ENCODE assay signal across 8 mouse cellular contexts in the genomic region with DNA sequence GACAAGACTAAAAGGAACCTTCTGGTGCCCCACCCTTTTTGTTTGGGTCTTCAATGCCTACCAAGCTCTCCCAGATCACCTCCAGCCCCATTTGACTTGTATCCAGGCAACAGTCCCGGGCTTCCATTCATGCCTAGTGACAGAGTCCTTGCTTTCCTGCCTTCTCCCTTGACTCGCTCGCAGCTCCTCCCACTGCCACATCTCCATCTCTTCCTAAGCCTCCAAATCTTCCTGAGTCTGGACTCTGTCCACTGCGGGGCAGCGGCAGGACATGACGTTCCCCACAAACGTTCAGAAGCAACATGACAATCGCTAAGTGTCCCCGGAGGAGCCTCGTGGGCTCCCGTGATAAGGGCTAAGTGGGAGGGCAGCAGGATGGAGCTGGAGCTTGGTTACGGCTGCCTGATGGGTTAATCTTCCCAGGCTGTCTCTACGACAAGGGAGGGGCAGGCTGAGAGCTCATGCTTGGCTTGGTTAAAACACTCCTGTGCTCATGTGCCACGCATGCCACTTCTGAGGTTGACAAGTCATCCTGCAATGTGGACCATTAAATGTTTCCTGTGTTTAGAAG. TPM values are rescaled to one million over a fixed set of nuclear protein-coding genes. Genes with fewer than 3 reads are reported as not detected.
DNase-seq lines count a peak whose midpoint lies in the region; ATAC-seq and TF ChIP-seq lines count a peak whose summit lies in the region.
"Had no signal": no experiment of that assay in that cellular context is flagged by ENCODE, and none has a peak within 500 bp of the region (broad histone marks: within the 10 kb centered on the region; RNA-seq: fewer than 3 reads in every experiment).

No protein-coding gene starts in this region.

- 2% methylated on average over 14 of the region's 14 CpGs for WGBS in heart, embryonic 12.5 days
- WGBS in liver, postnatal 0 days (ENCODE audit: insufficient replicate concordance), result 24% methylated on average over 14 of the region's 14 CpGs

- no peaks in the 10 kb centered on the region for H3K27me3 ChIP-seq in testis, adult 2 months (ENCODE audit: control insufficient read depth, insufficient read depth, low read length)
- H3K27me3 ChIP-seq in heart, embryonic 12.5 days (replicated peaks), result no peaks in the 10 kb centered on the region
- no peaks in the 10 kb centered on the region for H3K27me3 ChIP-seq in liver, postnatal 0 days (ENCODE audit: insufficient read depth, low read length)

- peak overlapping the region; percentile 43; the same call in 1 of the 2 replicates for H3K9ac ChIP-seq in heart, embryonic 12.5 days
- H3K9ac ChIP-seq in liver, postnatal 0 days (replicated peaks), result no peak overlapping the region

- intact Hi-C loops in left cerebral cortex, postnatal 14 days (cut with DNase I), result no loop called here

- TF ChIP-seq CTCF in testis, adult 2 months (IDR thresholded peaks at IDR 0.05; ENCODE audit: control insufficient read depth, insufficient read depth, insufficient replicate concordance, low read depth, low read length), result no peak
- TF ChIP-seq CTCF in liver, postnatal 0 days (IDR thresholded peaks at IDR 0.05; ENCODE audit: low read depth), result no peak

- TF ChIP-seq EP300 in liver, postnatal 0 days (IDR thresholded peaks at IDR 0.05; ENCODE audit: low read depth), result peak; percentile 51; the same call in 1 of the 2 replicates

- H3K4me1 ChIP-seq in testis, adult 2 months (ENCODE audit: control insufficient read depth, insufficient read depth, low read length), result peaks cover 14% of the 10 kb centered on the region
- H3K4me1 ChIP-seq in heart, embryonic 12.5 days (replicated peaks), result peaks cover 53% of the 10 kb centered on the region
- H3K4me1 ChIP-seq in liver, postnatal 0 days (ENCODE audit: insufficient read depth), result peaks cover 21% of the 10 kb centered on the region

- no peak overlapping the region for H3K4me3 ChIP-seq in testis, adult 2 months (ENCODE audit: control insufficient read depth, low read depth, low read length)
- H3K4me3 ChIP-seq in heart, embryonic 12.5 days, result peak overlapping the region; percentile 23
- no peak overlapping the region for H3K4me3 ChIP-seq in liver, postnatal 0 days (ENCODE audit: low read depth, low read length)

- peak; percentile 30; the same call in 1 of the 2 replicates for TF ChIP-seq POLR2A in testis, adult 2 months (IDR thresholded peaks at IDR 0.05; ENCODE audit: control insufficient read depth, low read depth, low read length)

- peak overlapping the region; percentile 57 for H3K4me2 ChIP-seq in heart, embryonic 12.5 days
- peak overlapping the region; percentile 42 for H3K4me2 ChIP-seq in liver, postnatal 0 days (ENCODE audit: low read depth, low read length)

- peak overlapping the region; percentile 26; the same call in 1 of the 2 replicates for H3K27ac ChIP-seq in testis, adult 2 months (ENCODE audit: control insufficient read depth, insufficient read depth, low read depth, low read length)
- H3K27ac ChIP-seq in heart, embryonic 12.5 days (ENCODE audit: poor library complexity, severe bottlenecking), result peak overlapping the region; percentile 0; the same call in 1 of the 2 replicates
- peak overlapping the region; percentile 66; the same call in 1 of the 2 replicates for H3K27ac ChIP-seq in liver, postnatal 0 days (ENCODE audit: low read depth)

- H3K9me3 ChIP-seq in heart, embryonic 12.5 days (replicated peaks), result no peaks in the 10 kb centered on the region
- no peaks in the 10 kb centered on the region for H3K9me3 ChIP-seq in liver, postnatal 0 days (ENCODE audit: low read length)

- DNase-seq in testis, postnatal 10 days (ENCODE audit: low spot score), result no peak
- DNase-seq in liver, postnatal 0 days, result peak; percentile 57
- DNase-seq in left cerebral cortex, postnatal 14 days (ENCODE audit: low spot score in 2 of 2), result no peak
- DNase-seq in thymus, postnatal 0 days (ENCODE audit: low spot score), result no peak
- no peak for DNase-seq in adrenal gland, adult 8-10 months

- ATAC-seq in heart, embryonic 12.5 days (ENCODE audit: insufficient number of reproducible peaks, low FRiP score), result no peak
- peak; percentile 88 for ATAC-seq in liver, postnatal 0 days

- no peaks in the 10 kb centered on the region for H3K36me3 ChIP-seq in testis, adult 2 months (ENCODE audit: control insufficient read depth, insufficient read depth, low read length)
- peaks cover 22% of the 10 kb centered on the region for H3K36me3 ChIP-seq in heart, embryonic 12.5 days
- peaks cover 24% of the 10 kb centered on the region for H3K36me3 ChIP-seq in liver, postnatal 0 days (replicated peaks; ENCODE audit: insufficient read depth, low read length)

RNA-seq across cellular contexts. Expression of gene Cdc42ep2, which starts 13.3 kb away (rescaled TPM):
- polyA plus RNA-seq in testis, adult 2 months (2012; rRNA removed), result 0.89 and 0.90 TPM in 2 replicates
- polyA plus RNA-seq in heart, embryonic 12.5 days (2016; fragmentation: Nextera tagmentation; extraction: Ambion mirVana), result 6.5 and 7.3 TPM in 2 replicates
- polyA plus RNA-seq in liver, postnatal 0 days (2015; fragmentation: Nextera tagmentation; extraction: Ambion mirVana), result 3.0 TPM in 2 replicates
- total RNA-seq in left cerebral cortex, postnatal 14 days (2021), result 1 to 10 TPM; 7.1 to 8.0 TPM
- 5.2 and 6.7 TPM in 2 replicates for polyA plus RNA-seq in thymus, postnatal 0 days (2015; fragmentation: Nextera tagmentation; extraction: Ambion mirVana)
- total RNA-seq in adrenal gland, adult 8-10 months (2022), result 1 to 10 TPM; 4.9 to 9.6 (median 8.3) TPM

RNA-seq across cellular contexts. Expression of gene Dpf2, which starts 25.1 kb away (rescaled TPM):
- 63.6 and 69.2 TPM in 2 replicates for polyA plus RNA-seq in testis, adult 2 months (2012; rRNA removed)
- 111 and 118 TPM in 2 replicates for polyA plus RNA-seq in heart, embryonic 12.5 days (2016; fragmentation: Nextera tagmentation; extraction: Ambion mirVana)
- polyA plus RNA-seq in liver, postnatal 0 days (2015; fragmentation: Nextera tagmentation; extraction: Ambion mirVana), result 28.1 and 32.6 TPM in 2 replicates
- total RNA-seq in left cerebral cortex, postnatal 14 days (2021), result 10 to 100 TPM; 87.6 to 90.4 TPM
- polyA plus RNA-seq in thymus, postnatal 0 days (2015; fragmentation: Nextera tagmentation; extraction: Ambion mirVana), result 104 and 116 TPM in 2 replicates
- total RNA-seq in adrenal gland, adult 8-10 months (2022), result 100 to 1,000 TPM in 3 of 4 experiments, 10 to 100 TPM in 1; 93.7 to 147 (median 129) TPM

RNA-seq across cellular contexts. Expression of gene Pola2, which starts 26.1 kb away (rescaled TPM):
- polyA plus RNA-seq in testis, adult 2 months (2012; rRNA removed), result 31.4 and 32.0 TPM in 2 replicates
- 49.3 and 51.1 TPM in 2 replicates for polyA plus RNA-seq in heart, embryonic 12.5 days (2016; fragmentation: Nextera tagmentation; extraction: Ambion mirVana)
- polyA plus RNA-seq in liver, postnatal 0 days (2015; fragmentation: Nextera tagmentation; extraction: Ambion mirVana), result 19.2 and 21.5 TPM in 2 replicates
- total RNA-seq in left cerebral cortex, postnatal 14 days (2021), result 1 to 10 TPM; 6.2 to 6.6 TPM
- 61.4 and 71.4 TPM in 2 replicates for polyA plus RNA-seq in thymus, postnatal 0 days (2015; fragmentation: Nextera tagmentation; extraction: Ambion mirVana)
- 10 to 100 TPM; 22.5 to 51.0 (median 27.8) TPM for total RNA-seq in adrenal gland, adult 8-10 months (2022)

RNA-seq across cellular contexts. Expression of gene Tigd3, which starts 44.0 kb away (rescaled TPM):
- polyA plus RNA-seq in testis, adult 2 months (2012; rRNA removed), result 0.84 and 0.94 TPM in 2 replicates
- 1.5 and 1.9 TPM in 2 replicates for polyA plus RNA-seq in heart, embryonic 12.5 days (2016; fragmentation: Nextera tagmentation; extraction: Ambion mirVana)
- 1.5 and 1.7 TPM in 2 replicates for polyA plus RNA-seq in liver, postnatal 0 days (2015; fragmentation: Nextera tagmentation; extraction: Ambion mirVana)
- 1 to 10 TPM; 5.6 to 5.9 TPM for total RNA-seq in left cerebral cortex, postnatal 14 days (2021)
- 3.3 and 4.1 TPM in 2 replicates for polyA plus RNA-seq in thymus, postnatal 0 days (2015; fragmentation: Nextera tagmentation; extraction: Ambion mirVana)
- total RNA-seq in adrenal gland, adult 8-10 months (2022), result 1 to 10 TPM in 3 of 4 experiments, under 1 TPM in 1; 0.93 to 3.5 (median 1.6) TPM

RNA-seq across cellular contexts. Expression of gene Slc22a20, which starts 48.0 kb away (rescaled TPM):
- 0.06 TPM in 1 of 2 replicates, not detected in the other for polyA plus RNA-seq in testis, adult 2 months (2012; rRNA removed)
- polyA plus RNA-seq in heart, embryonic 12.5 days (2016; fragmentation: Nextera tagmentation; extraction: Ambion mirVana), result not detected in 2 replicates
- 0.09 TPM in 1 of 2 replicates, not detected in the other for polyA plus RNA-seq in liver, postnatal 0 days (2015; fragmentation: Nextera tagmentation; extraction: Ambion mirVana)
- total RNA-seq in left cerebral cortex, postnatal 14 days (2021), result not detected
- polyA plus RNA-seq in thymus, postnatal 0 days (2015; fragmentation: Nextera tagmentation; extraction: Ambion mirVana), result not detected in 2 replicates
- total RNA-seq in adrenal gland, adult 8-10 months (2022), result not detected
- total RNA-seq: left cerebral cortex, postnatal 10 days had no signal

Comparison
In these comparisons a context has a peak if more than half of its experiments do, and no peak if none do; other contexts are left out.
1. H3K27ac ChIP-seq: peak in every context shown above with its lines; median percentile 66 in liver, postnatal 0 days; 26 in testis, adult 2 months; 0 in heart, embryonic 12.5 days.